Mouse (Mus musculus) kidney, embryonic 15.5 days (tissue): ENCODE data around the gene Abhd14b. TPM values are rescaled to one million over a fixed set of nuclear protein-coding genes. Genes with fewer than 3 reads are reported as not detected.
A peak's percentile ranks its signal among the peaks of the same experiment; 100 is the strongest.

Source experiments
- ATAC-seq: fragments of 200-750 bp; cut with Nextera tagmentation; replicated peaks from 2 replicates; pipeline ENCODE4 v1.8.0; 2017; ENCODE audit warnings: moderate TSS enrichment; ENCODE audit not compliant: low FRiP score
- H3K27ac ChIP-seq: fragments of 300-500 bp; sonication (generic); 2 replicates; pipeline ENCODE4 v1.5.1; 2015; ENCODE audit warnings: mild to moderate bottlenecking, inconsistent platforms
- H3K27me3 ChIP-seq: fragments of 300-500 bp; sonication (generic); 2 replicates; pipeline ENCODE4 v1.6.1; 2015; ENCODE audit warnings: inconsistent platforms
- H3K36me3 ChIP-seq: fragments of 300-500 bp; sonication (generic); 2 replicates; pipeline ENCODE4 v1.6.1; 2015; ENCODE audit warnings: inconsistent platforms
- H3K4me1 ChIP-seq: fragments of 300-500 bp; sonication (generic); 2 replicates; pipeline ENCODE4 v1.6.1; 2015; ENCODE audit warnings: inconsistent platforms
- H3K4me2 ChIP-seq: fragments of 300-500 bp; sonication (generic); 2 replicates; pipeline ENCODE4 v1.6.1; 2015; ENCODE audit warnings: moderate library complexity, mild to moderate bottlenecking, inconsistent platforms
- H3K4me3 ChIP-seq: fragments of 300-500 bp; sonication (generic); replicated peaks from 2 replicates; pipeline ENCODE4 v1.5.1; 2015; ENCODE audit warnings: mild to moderate bottlenecking, inconsistent platforms
- H3K9ac ChIP-seq: fragments of 300-500 bp; sonication (generic); 2 replicates; pipeline ENCODE4 v1.6.1; 2015; ENCODE audit warnings: mild to moderate bottlenecking, inconsistent platforms
- H3K9me3 ChIP-seq: fragments of 300-500 bp; sonication (generic); replicated peaks from 2 replicates; pipeline ENCODE4 v1.6.1; 2016; ENCODE audit warnings: inconsistent platforms
- WGBS: fragments of 180-500 bp; shearing (Covaris S2); methylation state at CpG from one replicate; pipeline ENCODE4 v1.1.7; 2015; ENCODE audit warnings: mixed read lengths; 5-methylcytosine and 5-hydroxymethylcytosine counted together
- polyA plus RNA-seq: library from polyadenylated mRNA; unstranded; fragments of >200 nt; fragmentation: Nextera tagmentation; extraction: Ambion mirVana; gene quantifications from 2 replicates; pipeline ENCODE4 v1.2.1, GENCODE M21; 2015

Gene Abhd14b
- polyA plus RNA-seq, 1 experiment from 2014 or later: 30.6 TPM

- no peak overlapping the region for H3K9ac ChIP-seq
Measured at GRCm38 (mm10) chr9:106473081-106473752, 26.0 kb downstream of the Abhd14b start.

GRCm38 (mm10) chr9:106473753-106474105 lies 26.5 kb downstream of the Abhd14b start:
- WGBS: 74% methylated on average over 5 of the region's 5 CpGs
- no peak for ATAC-seq
- Histone ChIP-seq H3K9ac (0 out of 2 replicates have a peak overlapping the region, but pooled peaks have one; percentile 8), H3K36me3 (no peaks in the 10 kb centered on the region), H3K4me1 (peaks cover 63% of the 10 kb centered on the region), H3K9me3 (no peaks in the 10 kb centered on the region), H3K4me2 (no peak overlapping the region), H3K27ac (no peak overlapping the region), H3K27me3 (no peaks in the 10 kb centered on the region), H3K4me3 (no peak overlapping the region)

More at GRCm38 (mm10) chr9:106473081-106473752, 26.0 kb downstream of the Abhd14b start:
- Histone ChIP-seq H3K36me3 (no peaks in the 10 kb centered on the region), H3K27me3 (no peaks in the 10 kb centered on the region), H3K4me2 (no peak overlapping the region), H3K4me3 (no peak overlapping the region), H3K9me3 (no peaks in the 10 kb centered on the region), H3K27ac (no peak overlapping the region), H3K4me1 (peaks cover 62% of the 10 kb centered on the region)
- ATAC-seq: no peak
- WGBS: 89% methylated on average over 16 of the region's 16 CpGs

GRCm38 (mm10) chr9:106474456-106474855 lies 27.2 kb downstream of the Abhd14b start:
- no peaks in the 10 kb centered on the region for H3K36me3 ChIP-seq
- H3K27ac ChIP-seq: peak overlapping the region; percentile 19; the same call in 1 of the 2 replicates
- peak overlapping the region; percentile 8; the same call in 1 of the 2 replicates for H3K9ac ChIP-seq
- ATAC-seq: 0 out of 2 replicates have a peak, but pooled peaks have one; percentile 5
- H3K27me3 ChIP-seq: no peaks in the 10 kb centered on the region
- peak overlapping the region; percentile 39 for H3K4me2 ChIP-seq
- WGBS: 7% methylated on average over 6 of the region's 6 CpGs
- H3K4me3 ChIP-seq: no peak overlapping the region
- H3K4me1 ChIP-seq: peaks cover 63% of the 10 kb centered on the region
- no peaks in the 10 kb centered on the region for H3K9me3 ChIP-seq

DNA sequence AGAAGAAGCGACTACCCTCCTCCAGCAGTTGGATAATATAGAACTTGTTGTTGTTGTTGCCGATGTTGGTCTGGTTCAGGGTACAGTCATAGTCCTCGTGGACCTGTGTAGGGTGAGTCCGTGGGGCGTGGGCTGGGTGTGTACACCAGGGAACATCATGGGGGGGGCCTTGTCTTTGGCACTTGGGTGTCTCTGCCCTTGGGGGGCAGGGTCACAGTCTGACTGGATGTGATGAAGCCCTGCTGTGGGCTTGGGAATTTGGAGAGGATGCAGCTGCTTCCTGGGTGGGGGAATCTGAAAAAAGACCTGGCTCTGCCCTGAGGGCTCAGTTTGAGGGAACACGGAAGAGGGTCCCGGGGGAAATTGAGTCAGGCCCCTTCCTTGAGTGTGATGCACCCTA lies 27.8 kb downstream of the Abhd14b start:
- Histone ChIP-seq H3K4me1 (peaks cover 63% of the 10 kb centered on the region), H3K27ac (no peak overlapping the region), H3K27me3 (no peaks in the 10 kb centered on the region), H3K36me3 (no peaks in the 10 kb centered on the region), H3K9me3 (no peaks in the 10 kb centered on the region), H3K4me3 (no peak overlapping the region), H3K9ac (no peak overlapping the region), H3K4me2 (peak overlapping the region; percentile 39)
- no peak for ATAC-seq
- 66% methylated on average over 7 of the region's 7 CpGs for WGBS

GRCm38 (mm10) chr9:106475663-106476001 lies 28.4 kb downstream of the Abhd14b start, which contains the start of gene Rrp9:
TSS of gene Rrp9 (plus strand) at chr9:106475963.
- Histone ChIP-seq H3K9me3 (no peaks in the 10 kb centered on the region), H3K27me3 (no peaks in the 10 kb centered on the region), H3K4me1 (peaks cover 63% of the 10 kb centered on the region), H3K4me3 (peak within 1 kb of the TSS; percentile 76), H3K4me2 (peak within 1 kb of the TSS; percentile 86), H3K27ac (peak within 1 kb of the TSS; percentile 83), H3K36me3 (peaks cover 5% of the 10 kb centered on the region), H3K9ac (0 out of 2 replicates have a peak within 1 kb of the TSS, but pooled peaks have one; percentile 18)
- ATAC-seq: no peak
- WGBS: 86% methylated on average over 10 of the region's 10 CpGs

GRCm38 (mm10) chr9:106476002-106476923 lies 29.0 kb downstream of the Abhd14b start:
- H3K4me1 ChIP-seq: peaks cover 61% of the 10 kb centered on the region
- peak overlapping the region; percentile 76 for H3K4me3 ChIP-seq
- WGBS: 22% methylated on average over 16 of the region's 16 CpGs

GRCm38 (mm10) chr9:106476924-106477484 lies 29.7 kb downstream of the Abhd14b start, which contains the start of gene Parp3:
TSS of gene Parp3 (minus strand) at chr9:106476949.
- 0% methylated on average over 40 of the region's 41 CpGs for WGBS
- H3K36me3 ChIP-seq: peaks cover 16% of the 10 kb centered on the region
- H3K27ac ChIP-seq: peak within 1 kb of the TSS; percentile 83
- no peaks in the 10 kb centered on the region for H3K9me3 ChIP-seq
- no peaks in the 10 kb centered on the region for H3K27me3 ChIP-seq
- H3K4me3 ChIP-seq: peak within 1 kb of the TSS; percentile 76
- peak; percentile 98 for ATAC-seq
- peak within 1 kb of the TSS; percentile 65 for H3K9ac ChIP-seq
- peaks cover 53% of the 10 kb centered on the region for H3K4me1 ChIP-seq
- peak within 1 kb of the TSS; percentile 86 for H3K4me2 ChIP-seq

More at GRCm38 (mm10) chr9:106476002-106476923, 29.0 kb downstream of the Abhd14b start:
- H3K9ac ChIP-seq: 0 out of 2 replicates have a peak overlapping the region, but pooled peaks have one; percentile 18
- no peaks in the 10 kb centered on the region for H3K27me3 ChIP-seq
- no peaks in the 10 kb centered on the region for H3K9me3 ChIP-seq
- H3K4me2 ChIP-seq: peak overlapping the region; percentile 86
- peak; percentile 41 for ATAC-seq
- peak overlapping the region; percentile 83 for H3K27ac ChIP-seq
- peaks cover 11% of the 10 kb centered on the region for H3K36me3 ChIP-seq

DNA sequence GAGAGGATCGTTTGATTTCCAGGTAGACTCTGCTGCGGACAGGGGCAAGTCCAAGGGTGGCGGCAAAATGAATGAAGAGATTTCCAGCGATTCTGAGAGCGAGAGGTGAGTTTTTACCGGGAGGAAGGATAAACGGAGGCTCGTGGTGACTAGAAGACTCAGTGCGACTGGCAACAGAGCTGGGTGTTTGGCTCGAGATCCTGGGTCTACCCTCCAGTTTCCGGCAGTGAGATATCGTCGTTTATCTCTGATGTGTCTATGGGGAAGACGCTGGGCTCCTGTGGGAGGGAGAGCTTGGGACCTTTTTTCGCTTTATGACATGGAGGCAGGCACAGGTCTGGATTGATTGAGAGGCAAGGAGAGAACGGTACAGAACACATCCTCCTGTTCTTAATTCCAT lies 30.4 kb downstream of the Abhd14b start:
- Histone ChIP-seq H3K4me2 (peak overlapping the region; percentile 86), H3K4me3 (peak overlapping the region; percentile 76), H3K36me3 (peaks cover 22% of the 10 kb centered on the region), H3K27me3 (no peaks in the 10 kb centered on the region), H3K4me1 (peaks cover 47% of the 10 kb centered on the region), H3K9ac (peak overlapping the region; percentile 65), H3K27ac (0 out of 2 replicates have a peak overlapping the region, but pooled peaks have one; percentile 16), H3K9me3 (no peaks in the 10 kb centered on the region)
- no peak for ATAC-seq
- WGBS: 3% methylated on average over 16 of the region's 16 CpGs

GRCm38 (mm10) chr9:106478101-106478500 lies 30.8 kb downstream of the Abhd14b start:
- peaks cover 45% of the 10 kb centered on the region for H3K4me1 ChIP-seq
- peak overlapping the region; percentile 76 for H3K4me3 ChIP-seq
- ATAC-seq: no peak
- H3K4me2 ChIP-seq: peak overlapping the region; percentile 86
- WGBS: 73% methylated on average over 9 of the region's 9 CpGs
- H3K9me3 ChIP-seq: no peaks in the 10 kb centered on the region
- H3K27me3 ChIP-seq: no peaks in the 10 kb centered on the region
- peaks cover 27% of the 10 kb centered on the region for H3K36me3 ChIP-seq
- no peak overlapping the region for H3K27ac ChIP-seq
- peak overlapping the region; percentile 65 for H3K9ac ChIP-seq

- Histone ChIP-seq H3K4me1 (peaks cover 21% of the 10 kb centered on the region), H3K4me3 (no peak overlapping the region), H3K27ac (no peak overlapping the region), H3K4me2 (no peak overlapping the region), H3K9me3 (no peaks in the 10 kb centered on the region), H3K27me3 (no peaks in the 10 kb centered on the region), H3K36me3 (peaks cover 51% of the 10 kb centered on the region), H3K9ac (no peak overlapping the region)
- ATAC-seq: no peak
- 92% methylated on average over 7 of the region's 7 CpGs for WGBS
Measured at GRCm38 (mm10) chr9:106480541-106480940, 33.3 kb downstream of the Abhd14b start.

- Histone ChIP-seq H3K4me3 (no peak overlapping the region), H3K36me3 (peaks cover 56% of the 10 kb centered on the region), H3K9ac (no peak overlapping the region), H3K27ac (no peak overlapping the region), H3K27me3 (no peaks in the 10 kb centered on the region), H3K9me3 (no peaks in the 10 kb centered on the region), H3K4me2 (no peak overlapping the region), H3K4me1 (peaks cover 16% of the 10 kb centered on the region)
- no peak for ATAC-seq
- WGBS: 87% methylated on average over 15 of the region's 15 CpGs
Measured at GRCm38 (mm10) chr9:106481075-106481474, 33.8 kb downstream of the Abhd14b start.
